Mouse (Mus musculus) olfactory bulb, adult 2 months (tissue): ENCODE results near the gene Nr2f2.

ENCODE experiments used
- CTCF ChIP-seq: fragments of 200-500 bp; IDR thresholded peaks from 2 replicates; pipeline ENCODE4 v1.5.1; 2012; ENCODE audit warnings: low read depth, mild to moderate bottlenecking, low read length, moderate library complexity; ENCODE audit not compliant: insufficient read depth
- POLR2A ChIP-seq: fragments of 200-500 bp; IDR thresholded peaks from 2 replicates; pipeline ENCODE4 v1.6.1; 2012; ENCODE audit warnings: mild to moderate bottlenecking, low read depth, low read length, moderate library complexity; ENCODE audit not compliant: insufficient read depth

DNA sequence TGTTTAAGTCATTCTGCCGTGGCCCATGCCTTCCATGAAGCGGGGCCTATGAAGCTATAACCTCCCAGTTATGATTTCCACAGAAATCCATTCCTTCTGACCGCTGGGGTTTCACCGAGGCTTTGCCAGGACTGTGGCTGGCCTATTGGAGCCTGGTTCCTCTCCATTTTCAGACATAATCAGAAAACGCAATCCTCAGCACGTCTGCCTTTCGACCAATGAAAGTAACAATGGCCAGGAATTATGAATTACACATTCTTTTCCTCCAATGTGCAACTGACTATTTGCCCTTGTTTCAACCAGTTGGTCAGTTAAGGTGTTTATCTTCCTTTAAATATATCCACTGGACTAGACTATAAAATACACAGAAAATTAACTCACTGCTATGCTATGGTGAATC is 31.1 kb downstream of the Nr2f2 start:
- TF ChIP-seq POLR2A = no peak
- TF ChIP-seq CTCF = no peak
